18 mouse cellular contexts compared by ENCODE assay signal in the genomic region with DNA sequence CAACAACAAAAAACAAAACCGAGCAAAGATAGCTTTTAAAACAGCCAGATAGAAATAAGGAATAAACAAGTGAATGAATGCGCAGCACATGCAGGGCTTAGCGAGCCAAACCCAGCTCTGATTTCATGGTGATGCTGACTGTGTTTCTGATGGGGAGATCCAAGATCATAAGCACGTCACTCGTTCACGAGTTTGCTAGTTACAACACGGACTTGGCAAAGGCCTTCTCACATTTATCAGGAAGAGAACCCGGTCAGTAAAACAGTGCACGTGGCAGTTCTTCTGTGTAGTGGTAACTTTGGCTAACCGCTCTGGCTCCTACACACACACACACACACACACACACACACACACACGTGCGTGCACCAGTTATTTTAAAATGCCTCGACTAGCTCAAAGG.
"Had no signal": no experiment of that assay in that cellular context is flagged by ENCODE, and none has a peak within 500 bp of the region (broad histone marks: within the 10 kb centered on the region; RNA-seq: fewer than 3 reads in every experiment).

No protein-coding gene starts in this region.

- H3K9ac ChIP-seq: limb, embryonic 13.5 days; liver, embryonic 15.5 days; midbrain, embryonic 15.5 days; neural tube, embryonic 12.5 days had no signal

- ATAC-seq: intestine, postnatal 0 days; midbrain, embryonic 15.5 days had no signal

- H3K4me1 ChIP-seq: limb, embryonic 13.5 days; liver, embryonic 15.5 days; midbrain, embryonic 15.5 days; neural tube, embryonic 12.5 days had no signal

- DNase-seq: kidney, adult 9 months; kidney, postnatal 36 days; layer of hippocampus, adult 9-11 months; layer of hippocampus, postnatal 36 days; left cerebral cortex, postnatal 4 days; spleen, adult 18-20 months; thymus, adult 2 months; thymus, postnatal 25 days had no signal

- H3K9me3 ChIP-seq: limb, embryonic 13.5 days; liver, embryonic 15.5 days; megakaryocyte, embryonic 14.5 days; midbrain, embryonic 15.5 days; neural tube, embryonic 12.5 days had no signal

- H3K27ac ChIP-seq: kidney, postnatal 0 days; limb, embryonic 13.5 days; liver, embryonic 15.5 days; macrophage; midbrain, embryonic 15.5 days; neural tube, embryonic 12.5 days had no signal

- H3K4me2 ChIP-seq: limb, embryonic 13.5 days; liver, embryonic 11.5 days; liver, embryonic 15.5 days; midbrain, embryonic 11.5 days; midbrain, embryonic 15.5 days; neural tube, embryonic 12.5 days had no signal

- H3K4me3 ChIP-seq: limb, embryonic 13.5 days; liver, embryonic 15.5 days; megakaryocyte, embryonic 14.5 days; midbrain, embryonic 15.5 days; neural tube, embryonic 12.5 days had no signal

- H3K27me3 ChIP-seq: limb, embryonic 13.5 days; liver, embryonic 15.5 days; midbrain, embryonic 15.5 days; neural tube, embryonic 12.5 days had no signal

- H3K36me3 ChIP-seq: liver, embryonic 15.5 days; midbrain, embryonic 15.5 days; neural tube, embryonic 12.5 days had no signal
